Mouse (Mus musculus): ENCODE data around the gene Ppp1r16b. TPM values are rescaled to one million over a fixed set of nuclear protein-coding genes. Genes with fewer than 3 reads are reported as not detected.
A peak's percentile ranks its signal among the peaks of the same experiment; 100 is the strongest.

Gene Ppp1r16b
- polyA plus RNA-seq, 1 experiment from 2014 or later = 6.0 TPM

GRCm38 (mm10) chr2:158776716-158777115 is 111.5 kb downstream of the Ppp1r16b start:
- H3K4me1 ChIP-seq (ENCODE audit: control insufficient read depth, insufficient read depth, low read length) = peaks cover 24% of the 10 kb centered on the region
- no peak overlapping the region for H3K9ac ChIP-seq (replicated peaks; ENCODE audit: low read depth, low read length)
- 86% methylated on average over 4 of the region's 4 CpGs for WGBS
- H3K9me3 ChIP-seq (ENCODE audit: control insufficient read depth, low read depth, low read length) = no peaks in the 10 kb centered on the region
- no peak overlapping the region for H3K4me2 ChIP-seq (replicated peaks; ENCODE audit: low read depth, low read length)
- H3K4me3 ChIP-seq (ENCODE audit: low read depth, low read length) = no peak overlapping the region
- ATAC-seq (ENCODE audit: insufficient number of reproducible peaks, insufficient read depth, low FRiP score, low read depth) = no peak
- no peak overlapping the region for H3K27ac ChIP-seq (ENCODE audit: low read length)
- H3K36me3 ChIP-seq (ENCODE audit: control insufficient read depth, insufficient read depth, low read length) = peaks cover 24% of the 10 kb centered on the region
- H3K27me3 ChIP-seq (ENCODE audit: control insufficient read depth, insufficient read depth, low read length) = no peaks in the 10 kb centered on the region

GRCm38 (mm10) chr2:158777490-158777889 is 112.3 kb downstream of the Ppp1r16b start:
- Histone ChIP-seq H3K27ac (ENCODE audit: low read length) (no peak overlapping the region), H3K4me2 (replicated peaks; ENCODE audit: low read depth, low read length) (no peak overlapping the region), H3K9me3 (ENCODE audit: control insufficient read depth, low read depth, low read length) (no peaks in the 10 kb centered on the region), H3K4me3 (ENCODE audit: low read depth, low read length) (no peak overlapping the region), H3K36me3 (ENCODE audit: control insufficient read depth, insufficient read depth, low read length) (peaks cover 27% of the 10 kb centered on the region), H3K27me3 (ENCODE audit: control insufficient read depth, insufficient read depth, low read length) (no peaks in the 10 kb centered on the region), H3K4me1 (ENCODE audit: control insufficient read depth, insufficient read depth, low read length) (peaks cover 20% of the 10 kb centered on the region), H3K9ac (replicated peaks; ENCODE audit: low read depth, low read length) (no peak overlapping the region)
- no peak for ATAC-seq (ENCODE audit: insufficient number of reproducible peaks, insufficient read depth, low FRiP score, low read depth)
- WGBS = 39% methylated on average over 6 of the region's 6 CpGs

DNA sequence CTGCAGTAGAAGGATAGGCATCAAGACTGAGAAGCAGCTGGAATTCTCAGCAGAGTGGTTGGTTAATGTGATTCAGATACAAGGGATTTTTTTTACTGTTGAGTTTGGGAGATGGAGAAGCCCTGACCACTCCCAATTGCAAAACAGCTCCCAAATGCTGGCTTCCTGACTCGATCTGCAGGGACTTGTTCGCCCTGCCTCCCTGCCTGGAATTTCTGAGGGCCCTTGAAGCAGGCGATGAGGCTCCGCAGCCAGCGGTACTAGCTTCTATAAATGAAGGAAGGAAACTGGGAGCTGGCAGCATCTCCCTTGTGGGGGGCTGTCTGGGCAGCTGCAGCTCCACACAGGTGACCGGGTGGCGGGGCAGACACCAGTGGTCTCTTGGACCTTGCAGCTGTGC is 113.2 kb downstream of the Ppp1r16b start:
- Histone ChIP-seq H3K4me1 (ENCODE audit: control insufficient read depth, insufficient read depth, low read length) (peaks cover 20% of the 10 kb centered on the region), H3K4me3 (ENCODE audit: low read depth, low read length) (no peak overlapping the region), H3K9me3 (ENCODE audit: control insufficient read depth, low read depth, low read length) (no peaks in the 10 kb centered on the region), H3K9ac (replicated peaks; ENCODE audit: low read depth, low read length) (no peak overlapping the region), H3K27ac (ENCODE audit: low read length) (no peak overlapping the region), H3K27me3 (ENCODE audit: control insufficient read depth, insufficient read depth, low read length) (no peaks in the 10 kb centered on the region), H3K4me2 (replicated peaks; ENCODE audit: low read depth, low read length) (no peak overlapping the region), H3K36me3 (ENCODE audit: control insufficient read depth, insufficient read depth, low read length) (peaks cover 26% of the 10 kb centered on the region)
- 63% methylated on average over 7 of the region's 7 CpGs for WGBS
- ATAC-seq (ENCODE audit: insufficient number of reproducible peaks, insufficient read depth, low FRiP score, low read depth) = no peak

DNA sequence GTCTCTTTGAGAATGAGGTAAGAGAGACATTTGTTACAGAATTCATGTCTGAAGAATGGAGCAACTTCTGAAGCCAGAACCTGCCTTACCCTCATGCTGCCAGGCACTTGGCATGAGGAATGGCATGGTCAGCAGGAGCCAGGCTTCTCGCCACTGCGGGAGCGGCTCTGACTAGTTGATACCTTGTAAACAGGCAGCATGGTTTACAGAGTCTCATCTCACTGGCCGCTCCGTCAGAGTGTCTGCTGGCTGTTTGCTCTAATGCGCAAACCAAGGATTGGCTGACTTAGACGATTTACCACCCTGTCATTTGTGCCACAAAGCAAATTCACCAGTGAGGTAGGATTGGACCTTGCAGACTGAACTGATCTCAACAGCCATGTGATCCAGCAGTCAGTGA is 115.9 kb downstream of the Ppp1r16b start:
- no peak for ATAC-seq (ENCODE audit: insufficient number of reproducible peaks, insufficient read depth, low FRiP score, low read depth)
- H3K4me2 ChIP-seq (replicated peaks; ENCODE audit: low read depth, low read length) = no peak overlapping the region

GRCm38 (mm10) chr2:158786927-158787795 is 122.0 kb downstream of the Ppp1r16b start:
- H3K27ac ChIP-seq (ENCODE audit: low read length) = no peak overlapping the region
- no peak overlapping the region for H3K4me2 ChIP-seq (replicated peaks; ENCODE audit: low read depth, low read length)

More for the DNA sequence above, 115.9 kb downstream of the Ppp1r16b start:
- no peaks in the 10 kb centered on the region for H3K9me3 ChIP-seq (ENCODE audit: control insufficient read depth, low read depth, low read length)
- H3K4me3 ChIP-seq (ENCODE audit: low read depth, low read length) = no peak overlapping the region
- peaks cover 13% of the 10 kb centered on the region for H3K4me1 ChIP-seq (ENCODE audit: control insufficient read depth, insufficient read depth, low read length)
- H3K27me3 ChIP-seq (ENCODE audit: control insufficient read depth, insufficient read depth, low read length) = no peaks in the 10 kb centered on the region
- 92% methylated on average over 7 of the region's 7 CpGs for WGBS
- no peak overlapping the region for H3K9ac ChIP-seq (replicated peaks; ENCODE audit: low read depth, low read length)
- no peak overlapping the region for H3K27ac ChIP-seq (ENCODE audit: low read length)
- peaks cover 50% of the 10 kb centered on the region for H3K36me3 ChIP-seq (ENCODE audit: control insufficient read depth, insufficient read depth, low read length)

GRCm38 (mm10) chr2:158794494-158795004 is 129.4 kb downstream of the Ppp1r16b start, which contains the start of gene Dhx35:
Gene Dhx35, plus strand, starts transcription at chr2:158794807.
- peak within 1 kb of the TSS; percentile 82 for H3K4me2 ChIP-seq (replicated peaks; ENCODE audit: low read depth, low read length)
- H3K4me1 ChIP-seq (ENCODE audit: control insufficient read depth, insufficient read depth, low read length) = 0 out of 2 replicates have a peak, but pooled peaks cover 8% of the 10 kb centered on the region
- H3K4me3 ChIP-seq (ENCODE audit: low read depth, low read length) = peak within 1 kb of the TSS; percentile 79
- peak; percentile 99 for ATAC-seq (ENCODE audit: insufficient number of reproducible peaks, insufficient read depth, low FRiP score, low read depth)
- WGBS = 0% methylated on average over 33 of the region's 33 CpGs
- no peaks in the 10 kb centered on the region for H3K9me3 ChIP-seq (ENCODE audit: control insufficient read depth, low read depth, low read length)
- H3K36me3 ChIP-seq (ENCODE audit: control insufficient read depth, insufficient read depth, low read length) = no peaks in the 10 kb centered on the region
- peak within 1 kb of the TSS; percentile 54 for H3K9ac ChIP-seq (replicated peaks; ENCODE audit: low read depth, low read length)
- H3K27me3 ChIP-seq (ENCODE audit: control insufficient read depth, insufficient read depth, low read length) = no peaks in the 10 kb centered on the region
- peak within 1 kb of the TSS; percentile 67; the same call in 1 of the 2 replicates for H3K27ac ChIP-seq (ENCODE audit: low read length)

More at GRCm38 (mm10) chr2:158786927-158787795, 122.0 kb downstream of the Ppp1r16b start:
- no peak overlapping the region for H3K9ac ChIP-seq (replicated peaks; ENCODE audit: low read depth, low read length)
- H3K4me3 ChIP-seq (ENCODE audit: low read depth, low read length) = no peak overlapping the region
- H3K4me1 ChIP-seq (ENCODE audit: control insufficient read depth, insufficient read depth, low read length) = no peaks in the 10 kb centered on the region
- peaks cover 27% of the 10 kb centered on the region for H3K36me3 ChIP-seq (ENCODE audit: control insufficient read depth, insufficient read depth, low read length)
- no peaks in the 10 kb centered on the region for H3K27me3 ChIP-seq (ENCODE audit: control insufficient read depth, insufficient read depth, low read length)
- WGBS = 79% methylated on average over 14 of the region's 14 CpGs
- no peaks in the 10 kb centered on the region for H3K9me3 ChIP-seq (ENCODE audit: control insufficient read depth, low read depth, low read length)
- ATAC-seq (ENCODE audit: insufficient number of reproducible peaks, insufficient read depth, low FRiP score, low read depth) = no peak

- 8% methylated on average over 15 of the region's 15 CpGs for WGBS
- Histone ChIP-seq H3K27me3 (ENCODE audit: control insufficient read depth, insufficient read depth, low read length) (no peaks in the 10 kb centered on the region), H3K9me3 (ENCODE audit: control insufficient read depth, low read depth, low read length) (no peaks in the 10 kb centered on the region), H3K9ac (replicated peaks; ENCODE audit: low read depth, low read length) (peak overlapping the region; percentile 54), H3K4me1 (ENCODE audit: control insufficient read depth, insufficient read depth, low read length) (0 out of 2 replicates have a peak, but pooled peaks cover 8% of the 10 kb centered on the region), H3K27ac (ENCODE audit: low read length) (peak overlapping the region; percentile 58; the same call in 1 of the 2 replicates), H3K4me3 (ENCODE audit: low read depth, low read length) (peak overlapping the region; percentile 79), H3K36me3 (ENCODE audit: control insufficient read depth, insufficient read depth, low read length) (no peaks in the 10 kb centered on the region), H3K4me2 (replicated peaks; ENCODE audit: low read depth, low read length) (peak overlapping the region; percentile 82)
- peak; percentile 54 for ATAC-seq (ENCODE audit: insufficient number of reproducible peaks, insufficient read depth, low FRiP score, low read depth)
Measured at GRCm38 (mm10) chr2:158795043-158795442, 129.8 kb downstream of the Ppp1r16b start.

DNA sequence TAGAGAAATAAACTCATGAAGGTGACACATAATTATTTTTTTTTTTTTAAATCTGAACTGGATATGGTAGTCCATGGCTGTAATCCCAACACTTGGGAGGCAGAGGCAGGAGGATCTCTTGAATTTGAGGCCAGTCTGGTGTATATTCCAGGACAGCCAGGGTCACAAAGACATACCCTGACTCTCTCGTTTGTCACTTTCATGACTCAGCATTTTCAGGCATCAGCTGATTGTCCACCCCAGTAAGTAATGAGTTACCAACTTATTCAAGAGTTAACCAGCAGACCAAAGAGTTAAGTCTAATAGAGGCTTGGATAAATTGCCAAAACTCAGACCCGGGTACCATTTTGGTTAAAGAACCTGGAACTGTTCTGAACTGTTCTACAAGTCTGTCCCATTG is 130.7 kb downstream of the Ppp1r16b start:
- Histone ChIP-seq H3K9ac (replicated peaks; ENCODE audit: low read depth, low read length) (no peak overlapping the region), H3K36me3 (ENCODE audit: control insufficient read depth, insufficient read depth, low read length) (no peaks in the 10 kb centered on the region), H3K27ac (ENCODE audit: low read length) (no peak overlapping the region), H3K27me3 (ENCODE audit: control insufficient read depth, insufficient read depth, low read length) (no peaks in the 10 kb centered on the region), H3K4me1 (ENCODE audit: control insufficient read depth, insufficient read depth, low read length) (0 out of 2 replicates have a peak, but pooled peaks cover 8% of the 10 kb centered on the region), H3K9me3 (ENCODE audit: control insufficient read depth, low read depth, low read length) (no peaks in the 10 kb centered on the region), H3K4me3 (ENCODE audit: low read depth, low read length) (no peak overlapping the region), H3K4me2 (replicated peaks; ENCODE audit: low read depth, low read length) (no peak overlapping the region)
- ATAC-seq (ENCODE audit: insufficient number of reproducible peaks, insufficient read depth, low FRiP score, low read depth) = no peak
- 84% methylated on average over 2 of the region's 2 CpGs for WGBS

Measured in stomach, embryonic 14.5 days (tissue).